14 mouse cellular contexts compared by ENCODE assay signal in the genomic region with DNA sequence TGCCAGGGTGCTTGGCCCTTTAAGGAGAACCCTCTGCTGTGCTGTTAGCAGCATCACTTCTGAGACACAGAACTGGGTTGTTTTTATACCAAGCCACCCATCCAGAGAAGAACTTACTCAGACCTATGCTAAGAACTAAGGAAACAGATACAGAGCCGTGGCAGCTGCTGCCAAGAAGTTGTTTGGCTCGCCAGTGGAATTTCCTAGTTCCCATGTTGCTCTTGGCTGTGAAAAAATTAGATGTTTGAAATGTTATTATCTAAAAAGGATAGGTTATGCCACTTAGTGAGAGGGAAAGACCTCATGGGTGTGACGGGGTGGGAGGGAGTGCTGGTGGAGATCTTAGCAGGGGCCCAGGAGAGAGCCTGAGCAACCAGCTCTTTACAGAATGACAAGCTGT. TPM values are rescaled to one million over a fixed set of nuclear protein-coding genes. Genes with fewer than 3 reads are reported as not detected.
A peak's percentile ranks its signal among the peaks of the same experiment; 100 is the strongest.
DNase-seq lines count a peak whose midpoint lies in the region; ATAC-seq lines count a peak whose summit lies in the region.
"Had no signal": no experiment of that assay in that cellular context is flagged by ENCODE, and none has a peak within 500 bp of the region (broad histone marks: within the 10 kb centered on the region; RNA-seq: fewer than 3 reads in every experiment).

No protein-coding gene starts in this region.

- no peak overlapping the region for H3K4me2 ChIP-seq in embryonic facial prominence, embryonic 14.5 days (ENCODE audit: low read depth, low read length)
- H3K4me2 ChIP-seq in midbrain, embryonic 11.5 days = no peak overlapping the region
- H3K4me2 ChIP-seq in midbrain, embryonic 13.5 days (replicated peaks) = no peak overlapping the region
- H3K4me2 ChIP-seq: neural tube, embryonic 13.5 days had no signal

- no peaks in the 10 kb centered on the region for H3K9me3 ChIP-seq in embryonic facial prominence, embryonic 14.5 days (ENCODE audit: control insufficient read depth, low read length)
- H3K9me3 ChIP-seq in embryonic facial prominence, embryonic 10.5 days = no peaks in the 10 kb centered on the region
- H3K9me3 ChIP-seq in midbrain, embryonic 11.5 days (ENCODE audit: control insufficient read depth, low read length) = no peaks in the 10 kb centered on the region
- 0 out of 2 replicates have a peak, but pooled peaks cover 3% of the 10 kb centered on the region for H3K9me3 ChIP-seq in midbrain, embryonic 13.5 days
- peaks cover 4% of the 10 kb centered on the region; the same call in 1 of the 2 replicates for H3K9me3 ChIP-seq in forebrain, embryonic 10.5 days
- H3K9me3 ChIP-seq: limb, embryonic 10.5 days; neural tube, embryonic 13.5 days had no signal

- ATAC-seq in embryonic facial prominence, embryonic 14.5 days (ENCODE audit: low read depth) = no peak
- no peak for ATAC-seq in midbrain, embryonic 11.5 days (ENCODE audit: low FRiP score)
- ATAC-seq in midbrain, embryonic 13.5 days = no peak

- H3K4me1 ChIP-seq in embryonic facial prominence, embryonic 14.5 days (ENCODE audit: control insufficient read depth, insufficient read depth, low read length) = no peaks in the 10 kb centered on the region
- no peaks in the 10 kb centered on the region for H3K4me1 ChIP-seq in embryonic facial prominence, embryonic 10.5 days
- H3K4me1 ChIP-seq in midbrain, embryonic 11.5 days (ENCODE audit: control insufficient read depth, insufficient read depth, low read length) = no peaks in the 10 kb centered on the region
- no peaks in the 10 kb centered on the region for H3K4me1 ChIP-seq in midbrain, embryonic 13.5 days (replicated peaks)
- H3K4me1 ChIP-seq in forebrain, embryonic 10.5 days = no peaks in the 10 kb centered on the region
- H3K4me1 ChIP-seq: limb, embryonic 10.5 days; neural tube, embryonic 13.5 days had no signal

- H3K36me3 ChIP-seq in embryonic facial prominence, embryonic 14.5 days (ENCODE audit: control insufficient read depth, insufficient read depth, low read length) = no peaks in the 10 kb centered on the region
- no peaks in the 10 kb centered on the region for H3K36me3 ChIP-seq in embryonic facial prominence, embryonic 10.5 days (replicated peaks)
- no peaks in the 10 kb centered on the region for H3K36me3 ChIP-seq in midbrain, embryonic 11.5 days (ENCODE audit: control insufficient read depth, insufficient read depth, low read length)
- H3K36me3 ChIP-seq in midbrain, embryonic 13.5 days = no peaks in the 10 kb centered on the region
- no peaks in the 10 kb centered on the region for H3K36me3 ChIP-seq in forebrain, embryonic 10.5 days (replicated peaks)
- H3K36me3 ChIP-seq: limb, embryonic 10.5 days; neural tube, embryonic 13.5 days had no signal

- H3K9ac ChIP-seq in embryonic facial prominence, embryonic 14.5 days (ENCODE audit: low read depth, low read length) = no peak overlapping the region
- H3K9ac ChIP-seq in midbrain, embryonic 11.5 days (ENCODE audit: low read length) = no peak overlapping the region
- H3K9ac ChIP-seq in midbrain, embryonic 13.5 days (replicated peaks) = no peak overlapping the region
- H3K9ac ChIP-seq: neural tube, embryonic 13.5 days had no signal

- H3K27me3 ChIP-seq in embryonic facial prominence, embryonic 14.5 days (replicated peaks; ENCODE audit: control insufficient read depth, insufficient read depth, low read length) = no peaks in the 10 kb centered on the region
- H3K27me3 ChIP-seq in embryonic facial prominence, embryonic 10.5 days (replicated peaks; ENCODE audit: low read depth, poor library complexity, severe bottlenecking) = no peaks in the 10 kb centered on the region
- H3K27me3 ChIP-seq in midbrain, embryonic 11.5 days (ENCODE audit: control insufficient read depth, insufficient read depth, low read length) = no peaks in the 10 kb centered on the region
- no peaks in the 10 kb centered on the region for H3K27me3 ChIP-seq in midbrain, embryonic 13.5 days
- H3K27me3 ChIP-seq in forebrain, embryonic 10.5 days (ENCODE audit: poor library complexity, severe bottlenecking) = no peaks in the 10 kb centered on the region
- H3K27me3 ChIP-seq: neural tube, embryonic 13.5 days had no signal

- H3K4me3 ChIP-seq in embryonic facial prominence, embryonic 14.5 days (ENCODE audit: low read depth, low read length) = no peak overlapping the region
- no peak overlapping the region for H3K4me3 ChIP-seq in embryonic facial prominence, embryonic 10.5 days
- H3K4me3 ChIP-seq in midbrain, embryonic 11.5 days (ENCODE audit: low read depth, low read length) = no peak overlapping the region
- no peak overlapping the region for H3K4me3 ChIP-seq in midbrain, embryonic 13.5 days (replicated peaks)
- H3K4me3 ChIP-seq in forebrain, embryonic 10.5 days = no peak overlapping the region
- H3K4me3 ChIP-seq: limb, embryonic 10.5 days; neural tube, embryonic 13.5 days had no signal

- peak; percentile 59 for DNase-seq in embryonic facial prominence, embryonic 14.5 days (ENCODE audit: low spot score)
- DNase-seq in embryonic facial prominence, embryonic 10.5 days (ENCODE audit: low spot score) = no peak
- peak; percentile 54 for DNase-seq in midbrain, embryonic 11.5 days (ENCODE audit: low spot score, missing footprints)
- peak; percentile 37 for DNase-seq in kidney, postnatal 14 days
- peak; percentile 15 to 47 for DNase-seq in lung, postnatal 4 days
- DNase-seq in cerebellum, postnatal 4 days (ENCODE audit: low spot score in 2 of 2) = no peak
- DNase-seq in forebrain, embryonic 10.5 days (ENCODE audit: extremely low spot score, low spot score) = no peak
- DNase-seq: adrenal gland, postnatal 10 days; cerebellum, adult 11 months; midbrain, embryonic 14.5 days; retina, postnatal 1 day had no signal

- 55% methylated on average over 3 of the region's 3 CpGs for WGBS in embryonic facial prominence, embryonic 14.5 days
- WGBS in embryonic facial prominence, embryonic 10.5 days = 76% methylated on average over 3 of the region's 3 CpGs
- WGBS in midbrain, embryonic 11.5 days = 85% methylated on average over 3 of the region's 3 CpGs
- 85% methylated on average over 3 of the region's 3 CpGs for WGBS in midbrain, embryonic 13.5 days
- 86% methylated on average over 3 of the region's 3 CpGs for WGBS in forebrain, embryonic 10.5 days

- no peak overlapping the region for H3K27ac ChIP-seq in embryonic facial prominence, embryonic 14.5 days (replicated peaks; ENCODE audit: low read depth, low read length)
- no peak overlapping the region for H3K27ac ChIP-seq in embryonic facial prominence, embryonic 10.5 days (replicated peaks)
- no peak overlapping the region for H3K27ac ChIP-seq in midbrain, embryonic 11.5 days (ENCODE audit: low read depth, low read length)
- H3K27ac ChIP-seq in midbrain, embryonic 13.5 days = no peak overlapping the region
- H3K27ac ChIP-seq in forebrain, embryonic 10.5 days = no peak overlapping the region
- H3K27ac ChIP-seq: limb, embryonic 10.5 days; neural tube, embryonic 13.5 days had no signal

RNA-seq across cellular contexts. Expression of a gene that starts 52.1 kb away (rescaled TPM):
- polyA plus RNA-seq in embryonic facial prominence, embryonic 14.5 days (2014; fragmentation: Nextera tagmentation; extraction: Ambion mirVana) = 14.9 and 15.9 TPM in 2 replicates
- polyA plus RNA-seq in embryonic facial prominence, embryonic 10.5 days (2016; fragmentation: Nextera tagmentation; extraction: Ambion mirVana) = 21.9 and 22.1 TPM in 2 replicates
- polyA plus RNA-seq in midbrain, embryonic 11.5 days (2014; fragmentation: Nextera tagmentation; extraction: Ambion mirVana) = 28.6 and 29.5 TPM in 2 replicates
- polyA plus RNA-seq in midbrain, embryonic 13.5 days (2015; fragmentation: Nextera tagmentation; extraction: Ambion mirVana) = 28.4 and 30.2 TPM in 2 replicates
- 24.2 and 27.0 TPM in 2 replicates for polyA plus RNA-seq in forebrain, embryonic 10.5 days (2016; fragmentation: Nextera tagmentation; extraction: Ambion mirVana)

RNA-seq across cellular contexts. Expression of a gene that starts 54.1 kb away (rescaled TPM):
- polyA plus RNA-seq in embryonic facial prominence, embryonic 14.5 days (2014; fragmentation: Nextera tagmentation; extraction: Ambion mirVana) = 336 and 353 TPM in 2 replicates
- polyA plus RNA-seq in embryonic facial prominence, embryonic 10.5 days (2016; fragmentation: Nextera tagmentation; extraction: Ambion mirVana) = 154 and 168 TPM in 2 replicates
- 120 and 125 TPM in 2 replicates for polyA plus RNA-seq in midbrain, embryonic 11.5 days (2014; fragmentation: Nextera tagmentation; extraction: Ambion mirVana)
- polyA plus RNA-seq in midbrain, embryonic 13.5 days (2015; fragmentation: Nextera tagmentation; extraction: Ambion mirVana) = 64.8 and 71.8 TPM in 2 replicates
- polyA plus RNA-seq in forebrain, embryonic 10.5 days (2016; fragmentation: Nextera tagmentation; extraction: Ambion mirVana) = 144 and 153 TPM in 2 replicates

Comparison
In these comparisons a context has a peak if more than half of its experiments do, and no peak if none do; other contexts are left out.
1. DNase-seq: peak in embryonic facial prominence, embryonic 14.5 days (single experiment), midbrain, embryonic 11.5 days (single experiment), kidney, postnatal 14 days (single experiment) and lung, postnatal 4 days (2 of 2); none in embryonic facial prominence, embryonic 10.5 days (single experiment), cerebellum, postnatal 4 days (0 of 2) and forebrain, embryonic 10.5 days (single experiment).